Mouse (Mus musculus): ENCODE measurements at regions not wholly inside any gene's neighbourhood (a gene's known extent, or its start where the extent isn't known, plus 50 kb on each side); places are given as distances from the start of the nearest gene placed in this dataset.

DNA sequence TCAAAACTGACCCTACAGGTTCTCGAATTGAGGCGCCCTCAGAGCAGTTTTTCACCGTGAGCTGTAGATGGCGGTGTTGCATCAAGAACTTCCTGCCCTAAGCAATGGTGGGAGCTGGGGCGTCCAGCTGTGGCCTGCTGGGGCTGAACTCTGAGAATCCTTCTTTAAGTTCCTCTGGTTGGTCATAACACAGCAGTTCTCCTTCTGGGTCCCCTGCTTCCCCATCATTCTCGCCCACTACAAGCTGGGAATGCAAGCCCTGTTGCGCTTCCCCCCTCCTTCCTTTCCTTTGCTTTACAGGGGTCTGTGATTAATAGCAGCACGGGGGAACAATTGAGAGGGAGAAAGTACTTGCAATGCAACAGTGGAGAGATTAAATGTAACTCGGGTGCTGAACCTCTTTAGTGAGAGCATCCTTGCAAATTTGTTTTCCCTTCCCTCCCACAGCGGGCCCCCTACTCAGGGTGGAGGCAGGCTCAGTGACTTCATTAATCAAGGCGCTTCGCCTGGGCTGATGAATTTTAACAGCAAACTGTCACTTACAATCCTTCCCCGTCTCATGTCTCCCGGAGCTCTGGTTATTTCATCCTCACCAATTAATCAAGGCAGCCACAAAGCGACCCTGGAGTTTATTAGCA lies 794.3 kb upstream of the Api5 start:
- DNase-seq (ENCODE audit: extremely low spot score, low spot score) = peak; percentile 69

DNA sequence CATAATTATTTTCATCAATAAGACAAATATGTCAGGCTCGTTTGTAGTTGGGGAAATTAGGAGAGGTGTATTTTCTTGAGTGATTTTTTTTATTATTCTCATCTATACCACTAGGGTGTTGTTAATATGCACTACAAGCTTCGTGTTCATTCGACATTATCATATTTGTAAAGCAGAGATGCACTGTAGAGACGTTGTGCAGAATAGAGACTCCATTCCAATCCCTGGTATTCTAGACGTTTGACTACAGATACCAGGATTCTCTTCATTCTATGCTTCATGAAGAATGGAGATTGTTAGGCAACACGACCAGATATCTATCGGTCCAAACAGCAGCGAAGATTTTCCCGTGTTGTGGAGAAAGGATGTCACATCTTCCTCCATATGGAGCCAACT lies 793.8 kb upstream of the Api5 start:
- DNase-seq (ENCODE audit: extremely low spot score, low spot score) = no peak

DNA sequence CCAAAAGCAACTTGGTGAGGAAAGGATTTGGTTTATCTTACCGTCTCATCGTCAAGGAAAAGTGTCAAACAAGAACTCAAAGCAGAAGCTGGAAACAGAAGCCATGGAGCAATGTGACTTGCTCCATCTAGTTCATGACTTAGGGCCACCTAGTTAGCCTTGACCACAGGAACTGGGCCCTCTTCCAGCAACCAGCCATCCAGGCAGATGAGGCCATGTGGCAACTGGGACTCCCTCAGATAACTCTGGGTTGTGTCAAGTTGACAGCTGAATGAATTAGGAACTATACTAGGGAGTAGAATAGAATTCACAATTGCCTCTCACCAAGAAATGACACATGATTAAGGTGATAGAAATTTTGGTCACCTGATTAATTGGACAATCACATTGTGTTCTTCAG lies 791.5 kb upstream of the Api5 start:
- no peak for DNase-seq (ENCODE audit: extremely low spot score, low spot score)

DNA sequence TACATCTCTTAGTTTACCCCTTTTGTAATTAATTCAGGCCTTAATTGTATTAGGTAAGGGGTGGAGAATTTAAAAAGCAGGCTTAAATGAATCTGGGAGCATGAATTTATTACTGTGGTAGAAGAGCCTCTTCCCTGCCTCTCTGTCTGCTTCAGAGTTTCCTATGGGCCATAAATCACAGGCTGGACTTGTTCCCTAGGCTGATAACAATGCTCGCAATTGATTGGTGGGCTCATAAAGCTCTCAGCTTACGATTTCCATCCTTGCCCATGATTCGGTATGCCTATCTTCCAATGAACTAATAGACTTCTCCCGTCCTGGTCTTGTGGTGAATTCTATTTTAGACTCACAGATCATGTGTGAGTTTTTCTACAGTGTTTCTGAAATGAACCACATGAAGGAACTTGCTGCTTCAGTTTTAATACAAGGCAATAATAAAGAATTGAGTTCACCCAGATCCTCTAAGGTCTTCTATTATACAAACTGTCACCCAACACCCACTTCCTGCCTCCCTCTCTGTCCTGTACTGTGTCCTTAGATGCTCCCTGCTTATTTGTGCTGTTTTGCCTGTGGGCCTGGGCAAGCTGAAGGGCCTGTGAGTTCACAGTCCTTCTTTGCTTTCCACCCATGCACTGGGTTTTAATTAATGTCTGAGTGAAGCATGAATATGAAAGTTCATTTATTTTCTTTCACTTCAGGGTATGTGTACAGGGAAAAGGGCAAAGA lies 772.4 kb upstream of the Api5 start:
- peak; percentile 22 for DNase-seq (ENCODE audit: extremely low spot score, low spot score)
